Mouse (Mus musculus): Measurements from ENCODE around the gene Kmt2e.

Gene Kmt2e

GRCm38 (mm10) chr5:23433720-23434597, at the start of gene Kmt2e:
Kmt2e (plus strand) TSS chr5:23434441.
- peak; percentile 92 for DNase-seq

- no peak for DNase-seq
Observed at GRCm38 (mm10) chr5:23385136-23385535, 49.1 kb upstream of the Kmt2e start.

GRCm38 (mm10) chr5:23385763-23386217, 48.5 kb upstream of the Kmt2e start:
- no peak for DNase-seq

GRCm38 (mm10) chr5:23386562-23387312, 47.5 kb upstream of the Kmt2e start:
- peak; percentile 71 for DNase-seq

GRCm38 (mm10) chr5:23387313-23387666, 47.0 kb upstream of the Kmt2e start:
- DNase-seq, result no peak

- DNase-seq, result no peak
Observed at GRCm38 (mm10) chr5:23388091-23388490, 46.1 kb upstream of the Kmt2e start.

GRCm38 (mm10) chr5:23389601-23390305, 44.5 kb upstream of the Kmt2e start:
- DNase-seq, result no peak

- DNase-seq, result no peak
Observed at GRCm38 (mm10) chr5:23391714-23392113, 42.5 kb upstream of the Kmt2e start.

GRCm38 (mm10) chr5:23393870-23394269, 40.4 kb upstream of the Kmt2e start:
- DNase-seq, result no peak

GRCm38 (mm10) chr5:23394366-23395145, 39.7 kb upstream of the Kmt2e start:
- DNase-seq, result no peak

- no peak for DNase-seq
Observed at GRCm38 (mm10) chr5:23395721-23396120, 38.5 kb upstream of the Kmt2e start.

GRCm38 (mm10) chr5:23396756-23397155, 37.5 kb upstream of the Kmt2e start:
- no peak for DNase-seq

GRCm38 (mm10) chr5:23400156-23400555, 34.1 kb upstream of the Kmt2e start:
- DNase-seq, result no peak

- no peak for DNase-seq
Observed at GRCm38 (mm10) chr5:23400868-23401267, 33.4 kb upstream of the Kmt2e start.

GRCm38 (mm10) chr5:23401368-23401767, 32.9 kb upstream of the Kmt2e start:
- no peak for DNase-seq

- no peak for DNase-seq
Observed at GRCm38 (mm10) chr5:23401999-23402398, 32.2 kb upstream of the Kmt2e start.

GRCm38 (mm10) chr5:23403161-23403560, 31.1 kb upstream of the Kmt2e start:
- DNase-seq, result no peak

GRCm38 (mm10) chr5:23405666-23406404, 28.4 kb upstream of the Kmt2e start:
- DNase-seq, result no peak

GRCm38 (mm10) chr5:23406405-23406745, 27.9 kb upstream of the Kmt2e start:
- DNase-seq, result no peak

- DNase-seq, result no peak
Observed at GRCm38 (mm10) chr5:23408106-23408505, 26.1 kb upstream of the Kmt2e start.

- no peak for DNase-seq
Observed at GRCm38 (mm10) chr5:23410040-23410717, 24.1 kb upstream of the Kmt2e start.

Data from right cerebral cortex, postnatal 14 days (tissue).